13 mouse cellular contexts compared by ENCODE assay signal in the genomic region with DNA sequence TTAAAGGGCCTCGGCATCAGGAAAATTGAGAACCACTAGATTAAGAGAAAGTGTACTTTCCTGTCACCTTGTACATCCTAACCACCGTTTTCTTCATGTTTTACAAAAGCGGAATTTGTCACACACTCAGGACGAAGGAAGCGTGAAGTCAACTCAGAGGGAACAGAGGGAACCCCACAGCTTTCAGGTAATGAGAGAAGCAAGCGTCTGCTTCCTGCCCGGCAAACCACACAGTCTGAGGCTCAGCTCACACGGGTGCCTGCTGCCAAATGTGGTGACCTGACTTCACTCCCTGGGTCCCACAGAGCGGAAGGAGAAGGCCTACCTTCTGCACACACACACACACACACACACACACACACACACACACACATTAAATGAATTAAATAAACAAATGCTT.
DNase-seq lines count a peak whose midpoint lies in the region; ATAC-seq and TF ChIP-seq lines count a peak whose summit lies in the region.
"Had no signal": no experiment of that assay in that cellular context is flagged by ENCODE, and none has a peak within 500 bp of the region (broad histone marks: within the 10 kb centered on the region; RNA-seq: fewer than 3 reads in every experiment).

No protein-coding gene starts in this region.

- peaks cover 8% of the 10 kb centered on the region; the same call in 1 of the 2 replicates for H3K4me1 ChIP-seq in kidney, adult 2 months (ENCODE audit: control insufficient read depth, insufficient read depth, low read length)

- intact Hi-C loops in heart, postnatal 14 days (cut with DNase I), result loop anchor here (2.0 to 5.0 kb wide), 2 partner anchors 64 to 142 kb away; partner anchors contain the start of gene Uaca

- no peak for TF ChIP-seq CTCF in kidney, adult 2 months (conservative IDR thresholded peaks at IDR 0.05; ENCODE audit: insufficient read depth, insufficient read length, low read depth, low read length)

- no peak for TF ChIP-seq POLR2A in kidney, adult 2 months (IDR thresholded peaks at IDR 0.05; ENCODE audit: low read depth, low read length)

- DNase-seq in CD8-positive naive resting alpha-beta T cell, adult 2 months (ENCODE audit: low read depth in 2 of 2, low spot score in 2 of 2), result peak; percentile 5 to 23
- DNase-seq in splenic B cell, adult 2 months (ENCODE audit: low read depth, low spot score), result peak; percentile 17
- DNase-seq in thymus, postnatal 25 days, result peak; percentile 49
- no peak for DNase-seq in kidney, adult 2 months
- no peak for DNase-seq in left cerebral cortex, adult 9 months (ENCODE audit: low spot score in 2 of 2)
- DNase-seq in heart, postnatal 14 days, result no peak
- DNase-seq: right cerebral cortex, postnatal 25 days had no signal

- ATAC-seq in granulocyte monocyte progenitor cell, adult 5-6 weeks (replicated peaks; ENCODE audit: poor library complexity, severe bottlenecking), result peak; percentile 77
- ATAC-seq: hindbrain, embryonic 16.5 days had no signal

- H3K27ac ChIP-seq in kidney, adult 2 months (ENCODE audit: insufficient read depth, low read depth, low read length), result no peak overlapping the region
- H3K27ac ChIP-seq: hindbrain, embryonic 10.5 days; intestine, embryonic 15.5 days; midbrain, embryonic 13.5 days; neural tube, embryonic 12.5 days had no signal

- 72% methylated on average over 9 of the region's 9 CpGs for WGBS in kidney, adult 2 months

- no peaks in the 10 kb centered on the region for H3K36me3 ChIP-seq in splenic B cell, adult 2 months (ENCODE audit: control insufficient read depth, insufficient read depth, low read length, poor library complexity, severe bottlenecking)
- H3K36me3 ChIP-seq in kidney, adult 2 months (ENCODE audit: control insufficient read depth, insufficient read depth, low read length), result peaks cover 5% of the 10 kb centered on the region; the same call in 1 of the 2 replicates
- H3K36me3 ChIP-seq: midbrain, embryonic 13.5 days had no signal

- H3K4me3 ChIP-seq in kidney, adult 2 months (ENCODE audit: insufficient read depth, low read depth, low read length), result no peak overlapping the region
- H3K4me3 ChIP-seq: hindbrain, embryonic 10.5 days; intestine, embryonic 15.5 days; midbrain, embryonic 13.5 days; neural tube, embryonic 12.5 days had no signal

- no peaks in the 10 kb centered on the region for H3K27me3 ChIP-seq in splenic B cell, adult 2 months (ENCODE audit: control insufficient read depth, insufficient read depth, low read length, poor library complexity, severe bottlenecking)
- no peaks in the 10 kb centered on the region for H3K27me3 ChIP-seq in kidney, adult 2 months (replicated peaks; ENCODE audit: control insufficient read depth, insufficient read depth, low read length)
- H3K27me3 ChIP-seq: intestine, embryonic 15.5 days; midbrain, embryonic 13.5 days; neural tube, embryonic 12.5 days had no signal

Comparison
In these comparisons a context has a peak if more than half of its experiments do, and no peak if none do; other contexts are left out.
1. DNase-seq: peak in CD8-positive naive resting alpha-beta T cell, adult 2 months (2 of 2), splenic B cell, adult 2 months (single experiment) and thymus, postnatal 25 days (single experiment); none in kidney, adult 2 months (single experiment), left cerebral cortex, adult 9 months (0 of 2) and heart, postnatal 14 days (0 of 2).